Mouse (Mus musculus) urinary bladder, postnatal 36 days (tissue): ENCODE measurements around the gene Slc2a6.

Experiments
- DNase-seq, 2 experiments: peaks; one replicate each; pipeline ENCODE4 v3.0.0; 2022; ENCODE audit warnings: low spot score in 2 of 2, mixed read lengths in 1 of 2

Gene Slc2a6

DNA sequence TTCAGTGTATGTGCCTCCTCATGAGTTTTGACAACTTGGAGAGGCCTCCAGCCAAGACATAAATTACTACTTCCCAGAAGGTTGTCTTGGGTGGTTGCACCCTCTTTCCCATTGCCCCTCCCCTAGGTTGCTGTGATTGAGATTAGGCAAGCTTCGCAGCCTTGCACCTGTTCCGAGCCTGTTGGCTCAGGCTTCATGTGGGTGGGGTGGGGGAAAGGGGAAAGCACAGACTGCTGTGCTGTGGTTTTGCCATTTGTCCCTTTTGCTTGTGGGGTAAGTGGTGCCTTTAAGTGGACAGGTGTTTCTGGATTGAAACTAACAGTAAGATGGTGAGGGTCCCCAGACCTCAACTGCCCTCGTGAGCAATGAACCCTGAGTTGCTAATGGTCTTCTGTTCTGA is 8.2 kb upstream of the Slc2a6 start:
- peak in 1 of 2 experiments; percentile 29 for DNase-seq

GRCm38 (mm10) chr2:27032361-27032760 is 4.6 kb upstream of the Slc2a6 start:
- DNase-seq: no peak

DNA sequence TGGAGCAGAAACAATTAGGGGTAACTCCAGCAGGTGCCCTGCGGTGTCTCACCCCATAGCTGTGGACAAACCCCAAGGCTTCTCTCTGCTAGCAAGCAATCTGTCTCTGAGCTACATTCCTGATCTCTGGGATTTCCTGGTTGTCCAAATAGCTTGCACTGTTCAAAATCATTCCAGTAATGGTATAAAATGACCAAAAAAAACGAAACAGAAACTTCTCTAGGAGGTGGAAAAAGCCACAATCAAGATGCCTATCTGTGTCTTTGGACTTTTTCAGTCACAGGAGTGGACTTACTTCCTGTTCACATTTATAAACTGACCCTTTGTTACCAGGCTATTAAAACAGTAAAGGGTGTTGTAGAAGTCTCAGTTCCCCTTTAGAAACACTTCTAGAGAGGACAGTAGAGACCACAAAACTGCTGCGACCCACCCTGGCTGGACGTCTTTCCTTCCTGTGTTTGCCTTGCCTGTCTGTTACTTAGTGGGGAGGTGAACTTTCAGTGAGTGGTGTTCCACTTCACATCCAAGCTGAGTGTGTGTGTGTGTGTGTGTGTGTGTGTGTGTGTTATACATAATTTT is 728 bp upstream of the Slc2a6 start:
- DNase-seq: no peak

DNA sequence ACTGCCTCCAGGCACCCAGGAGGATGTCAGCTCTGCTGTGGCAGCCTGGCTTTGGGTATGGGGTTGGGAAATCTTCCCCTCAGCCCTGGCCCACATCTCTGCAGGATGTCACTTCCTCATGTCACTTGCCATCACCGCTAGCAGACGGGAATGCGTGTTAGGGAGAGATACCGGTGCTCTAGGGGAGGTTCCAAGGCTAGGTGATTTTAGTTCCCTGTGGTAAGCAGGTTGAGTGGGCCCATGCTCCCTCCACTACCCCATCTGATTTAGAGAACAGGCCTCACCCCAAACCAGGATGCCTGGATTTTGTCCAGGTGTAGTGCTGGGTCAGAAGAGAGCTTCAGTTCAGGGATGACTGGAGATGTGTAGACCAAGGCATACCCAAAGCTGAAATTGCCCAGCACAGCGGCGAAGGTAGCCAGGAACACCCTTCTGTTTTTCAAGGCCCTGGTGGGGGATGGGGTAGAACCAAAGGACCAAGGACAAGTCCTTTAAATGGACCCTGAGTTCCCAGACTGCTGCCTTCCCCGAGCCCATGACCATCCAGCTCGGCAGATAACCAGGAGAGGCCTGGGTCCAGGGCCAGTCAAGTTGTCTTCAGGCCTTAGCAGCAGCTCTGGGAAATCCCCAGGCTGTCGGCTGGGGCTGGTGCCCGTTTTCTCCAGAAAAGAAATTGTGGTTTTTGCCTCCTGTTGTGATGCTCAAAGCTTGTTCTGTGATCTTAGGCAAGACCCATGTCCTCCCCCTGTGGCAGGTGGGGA is 761 bp downstream of the Slc2a6 start:
- no peak for DNase-seq

- no peak for DNase-seq
Observed at GRCm38 (mm10) chr2:27026332-27026731, 1.5 kb downstream of the Slc2a6 start.

- no peak for DNase-seq
Observed at GRCm38 (mm10) chr2:27025545-27025944, 2.3 kb downstream of the Slc2a6 start.

DNA sequence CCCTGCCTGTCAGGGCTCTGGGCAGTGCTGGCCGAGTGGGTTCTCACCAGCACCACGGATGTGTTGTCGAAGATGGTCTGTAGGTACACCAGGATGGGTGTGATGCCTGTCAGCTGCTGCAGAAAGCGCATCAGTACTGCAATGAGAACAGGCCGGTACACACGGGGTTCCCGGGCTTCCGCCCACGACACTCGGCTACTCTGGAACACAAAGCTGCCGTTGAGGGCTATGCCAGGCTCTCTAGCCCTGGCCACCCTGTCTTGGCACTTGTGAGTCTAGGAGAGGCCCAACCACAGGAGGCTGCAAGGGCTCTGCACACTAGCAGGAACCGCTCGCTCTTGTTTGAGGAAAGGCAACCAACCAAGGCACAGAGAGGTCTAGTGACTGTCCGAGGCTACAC is 3.7 kb downstream of the Slc2a6 start:
- no peak for DNase-seq

DNA sequence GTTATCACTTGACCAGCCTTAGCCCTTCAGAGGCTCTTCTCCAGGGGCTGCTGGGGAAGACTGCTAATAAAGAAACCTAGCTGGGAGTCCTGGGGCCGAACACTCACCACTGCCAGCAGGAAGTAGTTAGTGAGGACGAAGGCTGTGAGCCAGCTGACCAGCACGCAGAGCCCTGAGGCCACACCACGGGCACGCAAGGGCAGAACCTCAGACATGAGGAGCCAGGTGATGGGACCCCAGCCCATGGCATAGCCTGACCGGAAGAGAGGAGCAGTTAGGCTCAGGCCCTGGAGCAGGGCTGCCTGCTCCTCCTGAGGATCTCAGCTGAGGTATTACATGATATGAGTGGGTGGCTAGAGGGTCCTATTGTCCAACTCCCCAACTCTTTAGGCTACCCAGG is 5.2 kb downstream of the Slc2a6 start:
- DNase-seq: no peak

GRCm38 (mm10) chr2:27021103-27021502 is 6.7 kb downstream of the Slc2a6 start:
- no peak for DNase-seq

DNA sequence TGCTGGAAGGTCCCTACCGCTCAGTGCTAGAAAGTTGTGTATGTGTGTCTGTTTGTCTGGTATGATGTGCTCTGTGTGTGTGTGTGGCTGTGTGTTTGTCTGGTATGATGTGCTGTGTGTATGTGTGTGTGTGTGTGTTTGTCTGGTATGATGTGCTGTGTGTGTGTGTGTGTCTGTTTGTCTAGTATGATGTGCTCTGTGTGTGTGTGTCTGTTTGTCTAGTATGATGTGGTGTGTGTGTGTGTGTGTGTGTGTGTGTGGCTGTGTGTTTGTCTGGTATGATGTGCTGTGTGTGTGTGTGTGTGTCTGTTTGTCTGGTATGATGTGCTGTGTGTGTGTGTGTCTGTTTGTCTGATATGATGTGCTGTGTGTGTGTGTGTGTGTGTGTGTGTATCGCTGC is 8.3 kb downstream of the Slc2a6 start:
- DNase-seq: no peak

DNA sequence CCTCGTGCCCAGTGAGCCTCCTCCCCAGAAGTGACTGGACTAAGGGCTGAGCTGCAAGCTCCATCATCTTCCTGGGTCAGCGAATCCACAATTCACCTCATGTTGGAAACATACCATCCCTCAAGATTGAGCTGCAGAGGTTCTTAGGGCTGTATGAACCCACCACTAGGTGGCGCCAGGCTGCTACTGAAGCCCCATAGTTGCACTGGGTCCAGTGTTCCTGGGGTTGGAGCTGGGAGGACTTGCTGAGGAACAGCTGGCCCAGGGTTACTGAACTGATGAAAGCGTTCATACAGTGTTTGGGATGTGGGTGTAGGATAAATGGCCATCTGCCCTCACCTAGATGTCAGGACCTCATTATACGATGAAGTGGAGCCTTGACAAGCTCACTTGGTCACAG is 10.0 kb downstream of the Slc2a6 start:
- peak; percentile 63 to 64 for DNase-seq

DNA sequence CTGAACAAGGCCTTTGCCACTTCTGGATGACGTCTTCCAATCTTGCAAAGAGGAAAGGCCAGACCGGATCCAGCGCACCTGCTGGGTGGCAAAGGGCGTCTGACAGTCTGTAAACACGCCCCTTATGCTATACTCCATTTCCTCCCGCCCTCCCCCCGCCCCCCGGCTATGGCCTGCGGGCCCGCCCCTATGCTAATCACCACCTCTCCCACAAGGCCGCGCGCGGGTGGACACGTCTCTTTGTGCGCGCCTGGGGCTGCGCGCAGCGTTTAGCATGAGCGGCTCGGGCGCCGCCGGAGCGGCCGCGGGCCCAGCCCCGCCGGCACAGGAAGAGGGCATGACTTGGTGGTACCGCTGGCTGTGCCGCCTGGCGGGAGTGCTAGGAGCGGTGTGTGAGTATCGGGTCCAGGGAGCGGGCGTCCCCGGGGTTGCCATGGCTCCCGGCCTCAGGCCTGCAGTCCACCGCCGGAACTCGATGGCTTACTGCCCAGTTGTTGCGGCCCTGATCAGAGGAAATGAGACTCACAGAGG is 18.0 kb downstream of the Slc2a6 start, which contains the start of gene Cacfd1:
TSS of gene Cacfd1 (plus strand) at position 213 of the 531 bp plus-strand sequence.
- peak; percentile 75 to 85 for DNase-seq

GRCm38 (mm10) chr2:27007701-27008100 is 20.1 kb downstream of the Slc2a6 start:
- peak in 1 of 2 experiments; percentile 14 for DNase-seq

DNA sequence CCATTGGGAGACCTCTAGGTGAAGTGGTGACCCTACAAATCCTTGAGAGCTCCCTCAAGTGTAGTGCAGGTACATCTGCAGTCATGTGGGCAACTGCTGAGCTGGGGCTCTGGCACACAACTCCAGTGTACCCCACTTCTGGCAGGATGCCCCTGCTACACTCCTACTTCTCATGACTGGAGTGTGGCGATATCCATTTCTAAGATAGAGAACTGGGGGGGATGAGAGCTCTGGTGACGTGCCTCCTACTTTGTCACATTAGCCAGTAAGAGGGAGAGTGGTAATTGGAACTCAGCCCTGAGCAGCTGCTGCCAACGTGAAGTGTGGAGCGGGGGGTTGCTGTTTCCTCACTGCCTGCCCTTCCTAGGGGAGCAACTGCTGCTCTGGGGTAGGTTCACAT is 21.5 kb downstream of the Slc2a6 start:
- DNase-seq: no peak

DNA sequence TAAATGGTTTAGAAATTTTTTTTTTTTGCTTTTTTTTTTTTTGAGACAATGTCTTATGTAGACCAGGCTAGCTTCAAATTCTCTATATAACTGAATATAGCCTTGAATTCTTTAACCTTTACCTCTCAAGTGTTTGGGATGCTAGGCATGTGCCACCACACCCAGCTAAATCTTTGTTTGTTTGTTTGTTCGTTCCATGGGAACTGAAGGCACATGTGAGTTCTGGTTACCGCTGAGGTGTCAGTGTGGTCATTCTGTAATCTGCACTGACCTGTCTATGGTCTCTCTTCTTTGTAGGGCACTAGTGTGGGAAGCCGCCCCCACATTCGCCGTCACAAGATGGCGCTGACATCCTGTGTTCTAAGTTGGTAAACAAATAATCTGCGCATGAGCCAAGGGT is 29.8 kb downstream of the Slc2a6 start:
- DNase-seq: no peak

DNA sequence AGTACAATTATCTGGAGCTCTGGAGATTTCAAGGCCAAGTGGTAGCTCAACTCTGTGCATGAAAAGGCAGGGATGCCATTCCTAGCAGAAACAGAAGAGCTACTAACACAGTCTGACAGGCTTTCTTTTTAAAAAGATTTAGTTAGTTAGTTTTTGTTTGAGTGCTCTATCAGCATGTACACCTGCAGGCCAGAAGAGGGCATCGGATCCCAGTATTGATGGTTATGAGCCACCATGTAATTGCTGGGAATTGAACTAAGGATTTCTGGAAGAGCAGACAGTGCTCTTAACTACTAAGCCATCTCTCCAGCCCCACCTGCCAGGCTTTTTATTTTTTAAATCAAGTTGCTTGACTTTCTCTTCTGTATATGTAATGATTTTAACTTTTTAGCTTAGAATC is 30.3 kb downstream of the Slc2a6 start:
- no peak for DNase-seq

DNA sequence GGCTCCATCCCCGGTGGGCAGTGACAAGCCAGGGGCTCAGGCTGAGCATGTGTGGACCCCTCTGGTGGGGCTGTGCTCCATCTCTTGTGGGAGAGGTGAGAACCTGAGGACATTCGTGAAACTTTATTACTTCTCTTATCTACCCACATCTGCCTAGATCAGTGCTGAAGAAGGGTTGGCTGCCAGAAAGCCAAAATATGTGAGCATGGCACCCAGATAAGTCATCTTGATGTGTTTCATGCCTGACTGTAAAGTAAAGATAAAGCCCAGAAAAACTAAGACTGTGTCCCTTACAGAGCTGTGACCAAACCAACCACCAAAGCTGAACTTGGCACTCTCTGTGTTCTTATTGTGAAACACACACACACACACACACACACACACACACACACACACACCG is 33.9 kb downstream of the Slc2a6 start:
- DNase-seq: no peak

GRCm38 (mm10) chr2:26984640-26985039 is 43.2 kb downstream of the Slc2a6 start:
- no peak for DNase-seq

DNA sequence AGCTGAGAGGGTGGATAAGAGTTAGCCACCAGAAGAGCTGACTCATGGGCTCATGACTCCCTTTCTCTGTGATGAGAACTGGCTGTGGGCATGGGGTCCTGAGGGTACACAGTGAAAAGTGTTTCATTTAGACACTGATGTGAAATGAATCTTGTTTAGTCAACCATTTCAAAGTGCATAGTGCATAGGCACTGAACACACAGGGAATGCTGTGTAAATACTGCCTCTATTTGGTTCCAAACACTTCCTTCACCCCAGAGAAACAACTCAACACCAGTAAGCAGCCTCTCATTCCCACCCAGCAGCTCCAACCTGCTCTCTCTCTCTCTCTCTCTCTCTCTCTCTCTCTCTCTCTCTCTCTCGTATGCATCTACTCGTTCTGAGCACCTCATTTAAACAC is 43.6 kb downstream of the Slc2a6 start:
- no peak for DNase-seq

DNA sequence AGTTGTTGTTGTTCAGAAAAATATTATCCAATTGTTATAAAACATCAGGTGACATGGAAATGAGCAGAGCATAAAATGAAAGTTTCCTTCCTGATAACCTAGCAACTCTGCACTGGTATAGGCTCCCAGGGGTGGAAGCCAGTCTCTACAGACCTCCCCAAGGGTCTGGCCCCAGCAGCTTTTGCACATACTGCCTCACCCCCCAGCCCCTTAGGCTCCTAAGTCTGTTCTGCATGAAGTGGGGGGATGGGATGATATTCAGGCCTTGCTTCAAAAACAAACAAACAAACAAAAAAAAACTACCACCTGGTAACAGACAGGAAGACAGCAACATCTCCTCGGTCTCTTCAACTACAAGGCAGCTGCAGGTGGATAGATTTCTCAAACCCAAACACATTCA is 47.4 kb downstream of the Slc2a6 start:
- DNase-seq: no peak

DNA sequence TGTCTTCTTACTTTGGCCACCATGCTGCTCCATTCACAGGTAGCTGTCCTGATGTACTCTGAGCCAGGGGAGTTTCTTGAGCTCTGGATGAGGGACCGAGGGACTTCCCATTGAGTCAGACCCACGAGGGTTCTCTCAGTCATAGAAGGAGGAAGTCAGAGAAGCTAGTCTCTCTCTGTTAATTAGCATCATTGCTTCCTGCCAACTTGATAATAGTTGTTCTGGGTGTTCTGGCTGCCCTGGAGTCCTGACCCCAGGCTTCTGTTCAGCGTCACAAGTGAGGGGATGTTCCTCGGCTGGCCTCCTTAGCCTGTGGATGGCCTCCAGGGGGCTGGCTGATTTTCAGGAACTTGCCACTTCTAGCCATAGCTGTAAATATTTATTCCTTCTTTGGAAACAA is 53.8 kb downstream of the Slc2a6 start:
- no peak for DNase-seq

- no peak for DNase-seq
Observed at GRCm38 (mm10) chr2:26973116-26973515, 54.7 kb downstream of the Slc2a6 start, which contains the start of gene Adamts13. Gene Adamts13, plus strand, starts transcription at chr2:26973416.
